Mouse (Mus musculus): ENCODE data around the gene Trappc13.

DNA sequence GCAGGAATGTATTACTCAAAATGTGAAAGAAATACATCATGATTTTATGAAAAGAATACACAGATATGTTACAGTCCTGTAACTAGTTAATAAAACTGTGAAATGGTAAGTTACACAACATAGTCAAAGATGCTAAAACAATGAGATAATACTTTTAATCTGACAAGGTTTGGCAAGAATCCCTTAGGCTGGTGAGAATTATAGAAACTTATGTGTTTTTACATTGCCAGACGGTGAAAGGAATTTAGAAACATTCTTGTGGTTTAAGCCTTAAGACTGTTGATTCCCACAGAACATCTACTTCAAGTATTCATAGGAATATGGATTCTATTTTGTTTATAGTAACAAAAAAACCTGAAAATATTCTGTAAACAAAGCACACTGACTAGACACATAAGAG, 22.6 kb downstream of the Trappc13 start:
- TF ChIP-seq CTCF (IDR thresholded peaks at IDR 0.05; ENCODE audit: extremely low read depth, insufficient read depth, insufficient read length, insufficient replicate concordance), result no peak
- TF ChIP-seq POLR2A (IDR thresholded peaks at IDR 0.05; ENCODE audit: low read depth, low read length), result no peak

All from spleen, adult 2 months (tissue).